9 mouse cellular contexts compared by ENCODE assay signal in the genomic region with DNA sequence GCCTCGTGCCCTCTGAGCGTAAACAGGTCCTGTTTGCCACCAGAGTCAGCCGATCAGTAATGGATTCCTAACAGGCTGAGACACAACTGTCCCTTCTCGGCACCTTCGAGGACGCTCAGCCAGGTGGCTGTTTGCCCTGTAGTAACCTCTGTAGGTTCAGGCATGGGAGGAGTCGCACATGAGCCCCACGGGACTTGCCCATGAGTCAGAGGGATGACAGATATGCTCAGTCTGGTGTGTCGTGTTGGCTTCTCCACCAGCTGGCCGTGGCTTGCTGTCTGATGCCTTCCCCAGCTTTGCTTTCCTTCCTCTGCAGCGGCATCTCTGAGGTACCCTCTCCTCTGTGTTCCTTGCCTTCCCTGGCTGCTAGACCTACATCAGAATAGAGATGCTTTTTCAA. TPM values are rescaled to one million over a fixed set of nuclear protein-coding genes. Genes with fewer than 3 reads are reported as not detected.
A peak's percentile ranks its signal among the peaks of the same experiment; 100 is the strongest.
DNase-seq lines count a peak whose midpoint lies in the region; ATAC-seq lines count a peak whose summit lies in the region.
"Had no signal": no experiment of that assay in that cellular context is flagged by ENCODE, and none has a peak within 500 bp of the region (broad histone marks: within the 10 kb centered on the region; RNA-seq: fewer than 3 reads in every experiment).

No protein-coding gene starts in this region.

- H3K4me2 ChIP-seq in hindbrain, embryonic 11.5 days (replicated peaks; ENCODE audit: low read depth, low read length): no peak overlapping the region

- peaks cover 53% of the 10 kb centered on the region for H3K4me1 ChIP-seq in hindbrain, embryonic 10.5 days (replicated peaks)
- no peaks in the 10 kb centered on the region; the same call in 1 of the 2 replicates for H3K4me1 ChIP-seq in hindbrain, embryonic 11.5 days (replicated peaks; ENCODE audit: control insufficient read depth, insufficient read depth, low read length)

- H3K9me3 ChIP-seq in hindbrain, embryonic 10.5 days: no peaks in the 10 kb centered on the region
- no peaks in the 10 kb centered on the region for H3K9me3 ChIP-seq in hindbrain, embryonic 11.5 days (ENCODE audit: control insufficient read depth, low read length)

- H3K27ac ChIP-seq in hindbrain, embryonic 10.5 days: peak overlapping the region; percentile 60
- no peak overlapping the region for H3K27ac ChIP-seq in hindbrain, embryonic 11.5 days (ENCODE audit: low read depth, low read length)
- H3K27ac ChIP-seq: liver, embryonic 14.5 days had no signal

- 74% methylated on average over 11 of the region's 11 CpGs for WGBS in hindbrain, embryonic 10.5 days
- WGBS in hindbrain, embryonic 11.5 days: 73% methylated on average over 11 of the region's 11 CpGs

- H3K36me3 ChIP-seq in hindbrain, embryonic 10.5 days: no peaks in the 10 kb centered on the region; the same call in 1 of the 2 replicates
- no peaks in the 10 kb centered on the region for H3K36me3 ChIP-seq in hindbrain, embryonic 11.5 days (ENCODE audit: control insufficient read depth, insufficient read depth, low read length)

- no peak overlapping the region for H3K9ac ChIP-seq in hindbrain, embryonic 11.5 days (ENCODE audit: low read depth, low read length)
- H3K9ac ChIP-seq: liver, embryonic 14.5 days had no signal

- H3K4me3 ChIP-seq in hindbrain, embryonic 10.5 days: no peak overlapping the region
- no peak overlapping the region for H3K4me3 ChIP-seq in hindbrain, embryonic 11.5 days (ENCODE audit: low read depth, low read length)

- H3K27me3 ChIP-seq in hindbrain, embryonic 10.5 days (ENCODE audit: insufficient read depth, poor library complexity, severe bottlenecking): no peaks in the 10 kb centered on the region; the same call in 1 of the 2 replicates
- no peaks in the 10 kb centered on the region for H3K27me3 ChIP-seq in hindbrain, embryonic 11.5 days (ENCODE audit: control insufficient read depth, insufficient read depth, low read length)

- no peak for DNase-seq in hindbrain, embryonic 10.5 days (ENCODE audit: low spot score)
- DNase-seq in hindbrain, embryonic 11.5 days (ENCODE audit: low spot score): no peak
- peak; percentile 37 to 43 for DNase-seq in urinary bladder, postnatal 36 days (ENCODE audit: low spot score in 2 of 2)
- DNase-seq in urinary bladder, adult 2 months (ENCODE audit: low spot score): no peak
- peak; percentile 85 for DNase-seq in naive thymus-derived CD4-positive, alpha-beta T cell, adult 2 months (ENCODE audit: low read depth)
- no peak for DNase-seq in adrenal gland, postnatal 4 days (ENCODE audit: low spot score in 2 of 2)
- no peak for DNase-seq in ovary, postnatal 36 days (ENCODE audit: low spot score)
- DNase-seq in Muller cell, postnatal 12 days (ENCODE audit: inconsistent ontology term): no peak

- no peak for ATAC-seq in hindbrain, embryonic 11.5 days (ENCODE audit: low FRiP score)

RNA-seq across cellular contexts. Expression of a gene that starts 9.6 kb away (rescaled TPM):
- polyA plus RNA-seq in hindbrain, embryonic 10.5 days (2016; fragmentation: Nextera tagmentation; extraction: Ambion mirVana): 6.9 and 9.7 TPM in 2 replicates
- polyA plus RNA-seq in hindbrain, embryonic 11.5 days (2014; fragmentation: Nextera tagmentation; extraction: Ambion mirVana): 9.7 and 10.5 TPM in 2 replicates
- 7.4 and 9.9 TPM in 2 replicates for polyA plus RNA-seq in urinary bladder, adult 2 months (2012; rRNA removed)
- total RNA-seq in adrenal gland, postnatal 4 days (2021): 10 to 100 TPM; 15.4 to 17.2 TPM

Comparison
In these comparisons a context has a peak if more than half of its experiments do, and no peak if none do; other contexts are left out.
1. DNase-seq: peak in urinary bladder, postnatal 36 days (2 of 2) and naive thymus-derived CD4-positive, alpha-beta T cell, adult 2 months (single experiment); none in hindbrain, embryonic 10.5 days (single experiment), hindbrain, embryonic 11.5 days (single experiment), urinary bladder, adult 2 months (single experiment), adrenal gland, postnatal 4 days (0 of 2), ovary, postnatal 36 days (single experiment) and Muller cell, postnatal 12 days (single experiment).